Mouse (Mus musculus) kidney, embryonic 15.5 days (tissue): ENCODE data around the gene Zfand6. TPM values are rescaled to one million over a fixed set of nuclear protein-coding genes. Genes with fewer than 3 reads are reported as not detected.

ENCODE experiments used
- ATAC-seq: fragments of 200-750 bp; cut with Nextera tagmentation; replicated peaks from 2 replicates; pipeline ENCODE4 v1.8.0; 2017; ENCODE audit warnings: moderate TSS enrichment; ENCODE audit not compliant: low FRiP score
- H3K27ac ChIP-seq: fragments of 300-500 bp; sonication (generic); 2 replicates; pipeline ENCODE4 v1.5.1; 2015; ENCODE audit warnings: mild to moderate bottlenecking, inconsistent platforms
- H3K27me3 ChIP-seq: fragments of 300-500 bp; sonication (generic); 2 replicates; pipeline ENCODE4 v1.6.1; 2015; ENCODE audit warnings: inconsistent platforms
- H3K36me3 ChIP-seq: fragments of 300-500 bp; sonication (generic); 2 replicates; pipeline ENCODE4 v1.6.1; 2015; ENCODE audit warnings: inconsistent platforms
- H3K4me1 ChIP-seq: fragments of 300-500 bp; sonication (generic); 2 replicates; pipeline ENCODE4 v1.6.1; 2015; ENCODE audit warnings: inconsistent platforms
- H3K4me2 ChIP-seq: fragments of 300-500 bp; sonication (generic); 2 replicates; pipeline ENCODE4 v1.6.1; 2015; ENCODE audit warnings: moderate library complexity, mild to moderate bottlenecking, inconsistent platforms
- H3K4me3 ChIP-seq: fragments of 300-500 bp; sonication (generic); replicated peaks from 2 replicates; pipeline ENCODE4 v1.5.1; 2015; ENCODE audit warnings: mild to moderate bottlenecking, inconsistent platforms
- H3K9ac ChIP-seq: fragments of 300-500 bp; sonication (generic); 2 replicates; pipeline ENCODE4 v1.6.1; 2015; ENCODE audit warnings: mild to moderate bottlenecking, inconsistent platforms
- H3K9me3 ChIP-seq: fragments of 300-500 bp; sonication (generic); replicated peaks from 2 replicates; pipeline ENCODE4 v1.6.1; 2016; ENCODE audit warnings: inconsistent platforms
- WGBS: fragments of 180-500 bp; shearing (Covaris S2); methylation state at CpG from one replicate; pipeline ENCODE4 v1.1.7; 2015; ENCODE audit warnings: mixed read lengths; 5-methylcytosine and 5-hydroxymethylcytosine counted together
- polyA plus RNA-seq: library from polyadenylated mRNA; unstranded; fragments of >200 nt; fragmentation: Nextera tagmentation; extraction: Ambion mirVana; gene quantifications from 2 replicates; pipeline ENCODE4 v1.2.1, GENCODE M21; 2015

Gene Zfand6
- polyA plus RNA-seq, 1 experiment from 2014 or later = 169 TPM

DNA sequence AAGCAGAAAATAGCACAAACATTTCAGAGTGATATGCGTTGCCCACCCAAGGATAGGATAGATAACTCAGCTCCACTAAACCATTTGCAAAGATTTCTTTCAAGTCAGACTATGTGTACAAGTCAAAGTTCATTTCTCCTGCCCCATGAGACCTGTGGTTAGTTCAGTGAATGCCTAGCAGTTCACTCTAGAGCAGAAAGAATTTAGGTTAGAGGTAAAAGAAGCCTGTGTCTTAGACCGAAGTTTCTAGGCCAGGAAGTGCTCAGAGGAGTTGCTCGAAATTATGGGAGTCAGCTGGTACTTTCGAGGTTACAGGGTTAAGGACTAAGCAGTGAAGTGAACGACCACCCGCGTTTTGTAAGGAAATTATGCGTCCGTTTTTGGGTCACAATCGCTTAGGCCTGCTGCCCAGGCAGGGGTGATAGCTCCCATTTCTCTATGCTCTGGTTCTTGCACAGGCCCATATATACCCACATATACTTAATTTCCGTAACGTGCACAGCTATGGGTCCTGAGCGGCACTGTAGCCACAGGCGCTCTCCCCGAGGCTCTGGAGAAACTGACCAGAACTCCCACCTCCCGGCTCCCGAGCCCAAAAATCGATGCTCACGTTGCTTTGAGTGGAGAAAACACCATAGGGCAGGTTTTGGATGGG lies 84.6 kb downstream of the Zfand6 start:
- Histone ChIP-seq H3K9ac (peak overlapping the region; percentile 45), H3K27me3 (no peaks in the 10 kb centered on the region), H3K4me1 (peaks cover 20% of the 10 kb centered on the region), H3K27ac (0 out of 2 replicates have a peak overlapping the region, but pooled peaks have one; percentile 9), H3K4me2 (peak overlapping the region; percentile 96), H3K9me3 (no peaks in the 10 kb centered on the region), H3K36me3 (no peaks in the 10 kb centered on the region), H3K4me3 (peak overlapping the region; percentile 64)
- peak; percentile 62; the same call in 1 of the 2 replicates for ATAC-seq
- 9% methylated on average over 19 of the region's 19 CpGs for WGBS

- Histone ChIP-seq H3K27me3 (no peaks in the 10 kb centered on the region), H3K36me3 (no peaks in the 10 kb centered on the region), H3K4me2 (peak overlapping the region; percentile 96; the same call in 1 of the 2 replicates), H3K9ac (no peak overlapping the region), H3K9me3 (no peaks in the 10 kb centered on the region), H3K27ac (0 out of 2 replicates have a peak overlapping the region, but pooled peaks have one; percentile 6), H3K4me1 (peaks cover 20% of the 10 kb centered on the region), H3K4me3 (no peak overlapping the region)
- 58% methylated on average over 3 of the region's 3 CpGs for WGBS
- ATAC-seq = no peak
These were observed 85.3 kb downstream of the Zfand6 start for GRCm38 (mm10) chr7:84604501-84604900.

- H3K27ac ChIP-seq = no peak overlapping the region
- H3K9me3 ChIP-seq = no peaks in the 10 kb centered on the region
- H3K9ac ChIP-seq = no peak overlapping the region
- whole genome bisulfite sequencing = 91% methylated on average over 3 of the region's 3 CpGs
- no peaks in the 10 kb centered on the region for H3K36me3 ChIP-seq
- ATAC-seq = no peak
- H3K4me2 ChIP-seq = no peak overlapping the region
- peaks cover 17% of the 10 kb centered on the region for H3K4me1 ChIP-seq
- no peak overlapping the region for H3K4me3 ChIP-seq
- no peaks in the 10 kb centered on the region for H3K27me3 ChIP-seq
These were observed 88.4 kb downstream of the Zfand6 start for GRCm38 (mm10) chr7:84601331-84601730.

GRCm38 (mm10) chr7:84600631-84601030 lies 89.1 kb downstream of the Zfand6 start:
- H3K9ac ChIP-seq = no peak overlapping the region
- no peak for ATAC-seq
- 96% methylated on average over 2 of the region's 2 CpGs for WGBS
- H3K4me3 ChIP-seq = no peak overlapping the region
- H3K27me3 ChIP-seq = no peaks in the 10 kb centered on the region
- H3K27ac ChIP-seq = no peak overlapping the region
- H3K4me1 ChIP-seq = peaks cover 13% of the 10 kb centered on the region
- H3K36me3 ChIP-seq = no peaks in the 10 kb centered on the region
- no peak overlapping the region for H3K4me2 ChIP-seq
- no peaks in the 10 kb centered on the region for H3K9me3 ChIP-seq

- no peak for ATAC-seq
- 86% methylated on average over 3 of the region's 3 CpGs for WGBS
- no peaks in the 10 kb centered on the region for H3K36me3 ChIP-seq
- no peaks in the 10 kb centered on the region for H3K27me3 ChIP-seq
- no peak overlapping the region for H3K4me3 ChIP-seq
- no peaks in the 10 kb centered on the region for H3K9me3 ChIP-seq
- H3K4me2 ChIP-seq = no peak overlapping the region
- H3K9ac ChIP-seq = no peak overlapping the region
- H3K27ac ChIP-seq = no peak overlapping the region
- 0 out of 2 replicates have a peak, but pooled peaks cover 2% of the 10 kb centered on the region for H3K4me1 ChIP-seq
These were observed 93.1 kb downstream of the Zfand6 start for GRCm38 (mm10) chr7:84596633-84597032.

GRCm38 (mm10) chr7:84596002-84596401 lies 93.8 kb downstream of the Zfand6 start:
- no peak overlapping the region for H3K27ac ChIP-seq
- no peaks in the 10 kb centered on the region for H3K9me3 ChIP-seq
- no peaks in the 10 kb centered on the region for H3K27me3 ChIP-seq
- H3K4me2 ChIP-seq = no peak overlapping the region
- no peak overlapping the region for H3K4me3 ChIP-seq
- 90% methylated on average over 3 of the region's 3 CpGs for WGBS
- no peak overlapping the region for H3K9ac ChIP-seq
- 0 out of 2 replicates have a peak, but pooled peaks cover 2% of the 10 kb centered on the region for H3K4me1 ChIP-seq
- no peaks in the 10 kb centered on the region for H3K36me3 ChIP-seq
- ATAC-seq = no peak

- Histone ChIP-seq H3K9ac (no peak overlapping the region), H3K4me3 (no peak overlapping the region), H3K36me3 (no peaks in the 10 kb centered on the region), H3K27me3 (no peaks in the 10 kb centered on the region), H3K27ac (no peak overlapping the region), H3K9me3 (no peaks in the 10 kb centered on the region), H3K4me1 (0 out of 2 replicates have a peak, but pooled peaks cover 2% of the 10 kb centered on the region), H3K4me2 (no peak overlapping the region)
- no peak; the same call in 1 of the 2 replicates for ATAC-seq
These were observed 94.8 kb downstream of the Zfand6 start for GRCm38 (mm10) chr7:84594917-84595303.

GRCm38 (mm10) chr7:84594087-84594916 lies 95.5 kb downstream of the Zfand6 start:
- Histone ChIP-seq H3K27ac (no peak overlapping the region), H3K4me1 (0 out of 2 replicates have a peak, but pooled peaks cover 2% of the 10 kb centered on the region), H3K9ac (no peak overlapping the region), H3K4me2 (no peak overlapping the region), H3K36me3 (no peaks in the 10 kb centered on the region), H3K9me3 (no peaks in the 10 kb centered on the region), H3K4me3 (no peak overlapping the region), H3K27me3 (no peaks in the 10 kb centered on the region)
- 41% methylated on average over 8 of the region's 8 CpGs for WGBS
- peak; percentile 77 for ATAC-seq

DNA sequence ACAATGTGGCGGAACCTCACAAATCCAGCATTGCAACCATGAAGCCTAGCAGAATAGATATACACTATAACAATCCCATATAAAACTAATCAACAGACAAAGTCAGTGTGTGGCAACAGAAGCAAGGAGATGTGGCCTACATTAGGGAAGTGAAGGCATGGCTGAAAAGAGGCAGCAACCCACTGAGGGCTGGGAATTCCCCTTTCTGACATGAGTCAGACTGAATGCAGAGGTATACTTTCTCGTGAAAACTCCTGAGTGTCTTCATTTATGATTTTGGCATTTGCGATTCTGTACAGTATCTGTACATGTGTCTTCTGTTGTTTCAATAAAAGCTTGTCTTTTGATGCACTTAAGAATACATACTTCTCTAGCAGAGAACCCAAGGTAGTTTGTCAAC lies 98.4 kb downstream of the Zfand6 start:
- Histone ChIP-seq H3K9ac (no peak overlapping the region), H3K36me3 (no peaks in the 10 kb centered on the region), H3K4me2 (no peak overlapping the region), H3K9me3 (no peaks in the 10 kb centered on the region), H3K27me3 (no peaks in the 10 kb centered on the region), H3K4me1 (0 out of 2 replicates have a peak, but pooled peaks cover 2% of the 10 kb centered on the region), H3K27ac (no peak overlapping the region), H3K4me3 (no peak overlapping the region)
- 92% methylated on average over 3 of the region's 3 CpGs for WGBS
- ATAC-seq = no peak

- ATAC-seq = no peak
These were observed 99.1 kb downstream of the Zfand6 start for GRCm38 (mm10) chr7:84590622-84591021.

DNA sequence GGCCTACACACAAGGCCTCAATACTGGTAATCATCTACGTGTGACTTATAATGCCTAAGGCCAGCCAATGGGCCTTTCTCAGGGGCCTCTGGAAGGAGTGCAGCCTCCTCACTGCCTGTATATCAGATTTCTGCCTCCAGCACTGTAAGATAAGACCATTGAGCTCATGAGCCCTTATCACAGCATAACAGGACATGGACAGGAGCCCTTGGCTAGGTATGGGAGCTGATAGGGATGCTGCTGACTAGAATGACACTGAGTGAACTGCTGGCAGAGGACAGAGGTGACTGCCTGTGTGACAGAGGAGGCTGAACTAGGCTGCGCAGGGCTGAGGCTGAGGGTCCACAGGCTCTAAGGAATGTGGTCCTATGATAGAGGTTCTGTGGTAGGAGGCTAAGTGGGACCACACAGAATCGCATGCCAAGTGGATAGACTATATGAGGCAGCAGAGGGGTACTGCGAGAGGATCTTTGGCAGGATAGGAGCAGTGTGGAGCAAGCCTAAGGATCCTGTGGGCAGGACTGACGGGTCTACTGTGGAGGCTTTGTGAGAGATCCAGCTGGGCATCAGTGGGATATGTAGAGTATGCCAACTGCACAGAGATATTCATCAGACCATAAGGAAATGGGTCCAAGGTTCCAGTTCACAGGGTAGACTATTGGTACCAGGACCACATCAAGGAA lies 102.5 kb downstream of the Zfand6 start:
- Histone ChIP-seq H3K4me1 (no peaks in the 10 kb centered on the region), H3K4me2 (no peak overlapping the region), H3K9ac (no peak overlapping the region), H3K4me3 (no peak overlapping the region), H3K27ac (no peak overlapping the region), H3K27me3 (no peaks in the 10 kb centered on the region), H3K9me3 (no peaks in the 10 kb centered on the region), H3K36me3 (no peaks in the 10 kb centered on the region)
- ATAC-seq = peak; percentile 77
- WGBS = 85% methylated on average over 5 of the region's 5 CpGs

More at GRCm38 (mm10) chr7:84590622-84591021, 99.1 kb downstream of the Zfand6 start:
- Histone ChIP-seq H3K9ac (no peak overlapping the region), H3K27me3 (no peaks in the 10 kb centered on the region), H3K36me3 (no peaks in the 10 kb centered on the region), H3K4me2 (no peak overlapping the region), H3K4me3 (no peak overlapping the region), H3K9me3 (no peaks in the 10 kb centered on the region), H3K27ac (no peak overlapping the region), H3K4me1 (0 out of 2 replicates have a peak, but pooled peaks cover 2% of the 10 kb centered on the region)
- 90% methylated on average over 2 of the region's 2 CpGs for WGBS
